Mouse (Mus musculus): ENCODE data around the gene Il1rl2. TPM values are rescaled to one million over a fixed set of nuclear protein-coding genes. Genes with fewer than 3 reads are reported as not detected.

Gene Il1rl2
- 0.64 and 1.2 TPM in 2 replicates for polyA plus RNA-seq (2016; fragmentation: Nextera tagmentation; extraction: Ambion mirVana)

DNA sequence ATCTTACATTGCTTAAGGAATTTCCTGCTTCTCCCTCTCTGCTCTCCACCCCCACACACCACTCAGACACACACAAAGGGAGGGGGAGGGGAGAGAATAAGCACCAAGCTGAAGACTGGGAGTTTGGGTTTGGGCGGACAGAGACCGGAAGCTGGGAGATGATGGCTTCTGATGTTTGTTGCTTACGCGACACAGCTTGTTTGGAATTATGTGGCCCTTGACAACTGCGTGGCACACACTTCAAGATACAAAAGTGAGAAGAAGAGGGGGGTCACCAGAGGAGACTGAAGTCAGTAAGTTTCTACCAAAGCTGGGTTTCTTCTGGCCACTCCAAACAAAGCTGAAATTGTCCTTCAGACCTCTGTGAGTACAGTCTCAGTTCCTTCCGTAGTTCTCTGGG, at the start of gene Il1rl2:
Gene Il1rl2, plus strand, starts transcription at position 154 of the 400 bp plus-strand sequence.
- DNase-seq (ENCODE audit: low spot score), result no peak

DNA sequence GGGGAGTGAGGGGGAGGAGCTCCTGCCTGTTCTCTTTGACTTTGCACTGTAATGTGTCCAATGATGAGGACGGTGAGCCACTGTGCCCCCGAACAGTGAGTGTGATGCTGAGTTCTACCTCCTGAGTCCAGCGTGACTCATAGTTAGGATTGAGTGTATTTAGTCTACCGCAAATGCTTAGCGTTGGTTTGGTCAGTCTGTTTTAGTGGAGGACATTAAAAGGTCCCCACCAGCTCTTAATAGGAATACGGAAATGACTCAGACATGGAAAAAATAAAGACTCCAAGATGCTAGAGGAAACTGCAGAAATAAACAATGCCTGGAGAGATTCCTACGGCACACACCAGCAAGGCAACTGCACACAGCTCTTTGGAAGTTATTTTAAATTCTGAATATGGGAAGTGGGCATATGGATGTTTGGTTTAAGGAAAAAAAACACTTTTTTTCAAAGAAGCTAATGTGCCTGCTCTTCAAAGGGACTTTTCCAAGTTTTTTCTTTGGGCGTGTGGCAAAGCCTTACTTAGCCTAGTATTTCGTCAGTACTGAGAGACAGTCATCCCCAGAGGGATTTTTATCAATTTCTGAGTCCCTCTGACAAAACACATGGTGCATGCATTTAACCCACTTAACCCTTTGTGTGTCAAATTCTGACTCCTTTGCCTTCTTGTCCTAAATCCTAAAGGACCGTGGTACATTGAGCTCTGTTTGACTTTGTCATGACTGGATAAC, 49.0 kb upstream of the Il1rl2 start:
- DNase-seq (ENCODE audit: low spot score), result no peak
- Histone ChIP-seq H3K9me3 (replicated peaks) (no peaks in the 10 kb centered on the region), H3K27ac (replicated peaks) (no peak overlapping the region), H3K27me3 (ENCODE audit: low read depth, poor library complexity, severe bottlenecking) (no peaks in the 10 kb centered on the region), H3K36me3 (no peaks in the 10 kb centered on the region), H3K4me1 (no peaks in the 10 kb centered on the region), H3K4me3 (no peak overlapping the region)
- WGBS, result 84% methylated on average over 10 of the region's 10 CpGs

More for the DNA sequence above, at the start of gene Il1rl2:
- 43% methylated on average over 6 of the region's 6 CpGs for WGBS
- H3K4me1 ChIP-seq, result peaks cover 21% of the 10 kb centered on the region
- no peaks in the 10 kb centered on the region for H3K9me3 ChIP-seq (replicated peaks)
- peaks cover 52% of the 10 kb centered on the region for H3K27me3 ChIP-seq (ENCODE audit: low read depth, poor library complexity, severe bottlenecking)
- no peak within 1 kb of the TSS for H3K27ac ChIP-seq (replicated peaks)
- peak within 1 kb of the TSS; percentile 55 for H3K4me3 ChIP-seq
- H3K36me3 ChIP-seq, result no peaks in the 10 kb centered on the region

DNA sequence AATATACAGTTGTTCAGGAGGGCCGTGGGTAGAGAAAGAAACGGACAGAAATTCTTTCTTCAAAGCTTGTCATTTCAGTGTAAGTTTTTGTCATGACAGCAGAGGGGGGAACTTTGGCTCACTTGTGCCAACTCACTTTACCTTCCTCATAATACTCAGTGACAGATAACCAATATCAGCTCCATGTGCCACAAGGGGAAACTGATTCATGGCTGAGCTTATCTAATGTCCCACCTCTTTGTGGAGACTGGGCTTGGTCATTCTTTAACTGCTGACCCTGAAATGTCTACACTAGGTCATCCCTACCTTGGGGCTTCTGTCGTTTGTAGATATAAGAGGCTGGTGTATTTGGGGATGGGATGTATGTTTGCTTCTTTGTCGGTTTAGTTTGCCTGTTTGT, 46.5 kb upstream of the Il1rl2 start:
- Histone ChIP-seq H3K9me3 (replicated peaks) (no peaks in the 10 kb centered on the region), H3K36me3 (no peaks in the 10 kb centered on the region), H3K27ac (replicated peaks) (no peak overlapping the region), H3K4me1 (no peaks in the 10 kb centered on the region), H3K4me3 (no peak overlapping the region), H3K27me3 (ENCODE audit: low read depth, poor library complexity, severe bottlenecking) (no peaks in the 10 kb centered on the region)
- 90% methylated on average over 4 of the region's 4 CpGs for WGBS
- no peak for DNase-seq (ENCODE audit: low spot score)

DNA sequence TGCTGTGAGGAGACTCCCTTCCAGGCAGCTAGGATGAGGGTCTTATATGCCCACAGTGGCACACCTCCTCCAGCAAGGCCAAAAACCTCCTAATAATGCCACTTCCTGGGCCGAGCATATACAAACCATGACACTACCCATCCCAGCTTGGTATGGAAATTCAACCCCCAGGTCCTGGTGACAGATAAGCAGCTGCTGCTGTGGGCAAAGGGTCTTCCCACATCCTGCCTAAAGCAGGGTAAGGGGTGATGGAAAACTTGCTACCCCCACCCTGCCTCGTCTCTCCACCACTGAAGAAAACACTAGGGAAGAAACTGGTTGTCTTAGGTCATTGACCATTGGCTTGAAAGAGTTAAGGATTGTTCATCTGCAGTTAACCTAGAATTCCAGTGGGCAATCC, 45.7 kb upstream of the Il1rl2 start:
- no peak overlapping the region for H3K4me3 ChIP-seq

DNA sequence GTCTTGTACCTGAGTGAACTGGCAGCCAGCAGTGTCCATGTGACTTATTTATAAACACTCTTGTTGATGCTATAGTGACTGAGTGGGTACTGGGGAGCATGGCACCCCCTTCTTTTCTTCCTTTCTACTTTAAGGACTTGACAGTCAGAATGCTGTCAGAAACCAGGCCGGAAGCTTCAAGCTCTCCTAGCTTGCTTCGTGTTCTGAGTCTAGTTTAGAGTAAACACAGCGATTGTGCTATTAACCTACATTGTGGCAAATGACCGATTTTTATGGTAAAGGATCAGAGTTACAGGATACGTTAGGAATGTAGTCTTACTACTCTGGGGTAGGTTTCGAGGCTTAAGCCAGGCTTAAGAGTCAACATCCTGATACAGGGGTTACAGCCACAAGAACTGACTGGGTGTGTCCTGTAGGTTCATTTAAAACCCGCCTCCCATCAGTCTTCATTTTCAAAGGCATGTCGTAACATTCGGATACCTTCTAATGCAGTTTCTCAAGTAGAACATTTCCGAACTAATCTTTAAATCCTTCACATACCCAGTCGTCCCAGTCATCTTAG, 45.1 kb upstream of the Il1rl2 start:
- H3K36me3 ChIP-seq, result no peaks in the 10 kb centered on the region
- WGBS, result 91% methylated on average over 11 of the region's 11 CpGs

More for the DNA sequence above, 45.7 kb upstream of the Il1rl2 start:
- Histone ChIP-seq H3K9me3 (replicated peaks) (no peaks in the 10 kb centered on the region), H3K27ac (replicated peaks) (no peak overlapping the region), H3K36me3 (no peaks in the 10 kb centered on the region), H3K4me1 (no peaks in the 10 kb centered on the region), H3K27me3 (ENCODE audit: low read depth, poor library complexity, severe bottlenecking) (no peaks in the 10 kb centered on the region)
- DNase-seq (ENCODE audit: low spot score), result no peak
- WGBS, result 82% methylated on average over 2 of the region's 2 CpGs

DNA sequence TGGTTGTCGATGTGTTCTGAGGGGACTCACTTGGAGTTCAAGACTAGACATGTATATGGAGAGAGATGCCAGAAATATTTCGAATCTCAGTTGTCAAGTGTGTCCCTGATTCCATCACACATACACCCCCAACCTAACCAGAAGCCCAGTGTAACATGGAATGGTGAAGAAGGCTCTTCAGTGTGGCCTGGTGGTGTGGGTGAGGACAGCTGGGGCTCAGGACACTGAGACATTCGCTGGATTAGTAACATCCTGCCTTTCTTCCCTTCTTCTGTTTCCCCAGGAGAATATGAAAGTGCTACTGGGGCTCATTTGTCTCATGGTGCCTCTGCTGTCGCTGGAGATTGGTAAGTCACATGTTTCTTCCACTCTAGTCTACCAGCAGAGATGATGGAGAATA, 42.5 kb upstream of the Il1rl2 start:
- H3K27ac ChIP-seq (replicated peaks), result no peak overlapping the region
- no peak overlapping the region for H3K4me3 ChIP-seq
- no peaks in the 10 kb centered on the region for H3K4me1 ChIP-seq
- DNase-seq (ENCODE audit: low spot score), result no peak
- H3K9me3 ChIP-seq (replicated peaks), result no peaks in the 10 kb centered on the region
- H3K27me3 ChIP-seq (ENCODE audit: low read depth, poor library complexity, severe bottlenecking), result no peaks in the 10 kb centered on the region
- WGBS, result 76% methylated on average over 4 of the region's 4 CpGs
- no peaks in the 10 kb centered on the region for H3K36me3 ChIP-seq

More for the DNA sequence above, 45.1 kb upstream of the Il1rl2 start:
- H3K4me3 ChIP-seq, result no peak overlapping the region
- no peaks in the 10 kb centered on the region for H3K27me3 ChIP-seq (ENCODE audit: low read depth, poor library complexity, severe bottlenecking)
- H3K4me1 ChIP-seq, result no peaks in the 10 kb centered on the region
- no peak for DNase-seq (ENCODE audit: low spot score)
- no peak overlapping the region for H3K27ac ChIP-seq (replicated peaks)
- no peaks in the 10 kb centered on the region for H3K9me3 ChIP-seq (replicated peaks)

DNA sequence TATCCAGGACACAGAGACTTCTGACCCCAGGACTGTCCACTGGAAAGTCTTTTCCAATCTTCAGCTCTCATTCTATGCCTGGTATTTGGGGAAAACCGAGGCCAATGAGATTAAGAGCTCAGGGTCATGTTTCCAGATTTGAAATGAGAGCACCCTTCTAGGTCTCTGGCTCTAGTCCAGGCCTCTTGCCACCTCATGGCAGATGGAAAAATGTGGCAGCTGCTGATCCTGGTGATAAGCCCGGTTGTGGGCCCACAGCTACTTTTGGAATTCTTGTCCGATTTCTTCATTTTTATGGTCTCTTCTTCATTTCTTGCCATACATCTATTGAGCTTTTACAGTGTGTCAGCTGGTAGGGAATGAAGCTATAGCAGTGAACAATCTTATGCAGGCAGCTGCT, 42.0 kb upstream of the Il1rl2 start:
- Histone ChIP-seq H3K36me3 (no peaks in the 10 kb centered on the region), H3K4me1 (no peaks in the 10 kb centered on the region), H3K27me3 (ENCODE audit: low read depth, poor library complexity, severe bottlenecking) (no peaks in the 10 kb centered on the region), H3K27ac (replicated peaks) (no peak overlapping the region), H3K4me3 (no peak overlapping the region), H3K9me3 (replicated peaks) (no peaks in the 10 kb centered on the region)
- DNase-seq (ENCODE audit: low spot score), result no peak
- WGBS, result 88% methylated on average over 3 of the region's 3 CpGs

DNA sequence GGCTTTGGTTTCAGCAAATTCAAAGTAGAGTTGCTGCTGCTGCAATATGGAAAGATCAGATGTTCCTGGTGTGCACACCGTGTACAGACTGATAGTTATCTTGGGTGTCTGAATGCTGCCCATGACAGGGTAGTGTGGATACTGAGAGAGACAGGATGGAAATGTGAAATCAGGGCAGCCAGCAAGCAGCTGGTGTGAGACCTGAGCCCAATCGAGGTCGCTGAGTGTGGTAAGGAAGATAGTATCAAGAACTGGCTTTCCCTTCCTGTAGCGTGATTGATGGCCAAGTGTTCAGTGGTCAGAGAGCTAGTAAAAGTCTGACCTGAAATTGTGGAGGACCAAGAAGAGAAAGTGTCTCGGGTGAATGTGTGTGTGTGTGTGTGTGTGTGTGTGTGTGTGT, 40.4 kb upstream of the Il1rl2 start:
- Histone ChIP-seq H3K4me1 (no peaks in the 10 kb centered on the region), H3K27me3 (ENCODE audit: low read depth, poor library complexity, severe bottlenecking) (no peaks in the 10 kb centered on the region), H3K4me3 (no peak overlapping the region), H3K36me3 (no peaks in the 10 kb centered on the region), H3K27ac (replicated peaks) (no peak overlapping the region), H3K9me3 (replicated peaks) (no peaks in the 10 kb centered on the region)
- no peak for DNase-seq (ENCODE audit: low spot score)
- WGBS, result 78% methylated on average over 5 of the region's 5 CpGs

DNA sequence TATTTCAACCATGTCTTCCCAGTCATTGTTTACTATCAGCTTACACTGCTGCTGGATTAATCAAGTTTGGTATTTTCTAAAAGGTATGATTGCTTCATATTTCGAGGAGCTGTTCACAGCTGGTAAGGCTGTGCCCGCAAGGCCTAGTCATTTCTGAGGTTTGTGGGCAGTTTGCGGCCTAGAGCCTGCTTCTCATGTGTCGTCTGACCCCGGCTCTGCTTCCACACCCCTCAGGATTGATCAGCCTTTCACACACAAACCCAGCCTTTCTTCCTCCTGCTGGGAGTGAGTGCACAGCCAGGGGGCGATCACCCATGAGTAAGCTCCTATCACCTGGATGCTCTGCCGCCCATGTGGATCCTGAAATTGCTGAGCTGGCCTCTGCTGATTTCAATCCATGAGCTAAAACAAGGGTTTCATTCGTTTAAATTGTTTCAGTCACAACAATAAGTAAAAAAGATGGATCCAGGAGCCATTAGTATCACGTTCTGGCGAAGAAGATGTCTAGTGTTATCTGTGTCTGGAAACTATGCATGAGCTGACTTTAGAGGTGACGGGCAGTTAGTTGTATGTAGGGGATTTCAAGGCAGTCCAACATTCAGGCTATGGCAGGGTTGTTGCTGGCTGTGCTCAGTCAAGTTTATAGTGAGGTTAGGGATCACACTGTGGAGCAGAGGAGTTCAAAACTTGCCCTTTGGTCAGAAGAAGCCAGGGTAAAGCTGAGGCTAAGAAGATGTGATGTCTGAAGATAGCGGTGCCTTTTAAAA, 33.7 kb upstream of the Il1rl2 start:
- no peaks in the 10 kb centered on the region for H3K9me3 ChIP-seq (replicated peaks)
- H3K4me3 ChIP-seq, result no peak overlapping the region
- WGBS, result 71% methylated on average over 12 of the region's 12 CpGs
- H3K27me3 ChIP-seq (ENCODE audit: low read depth, poor library complexity, severe bottlenecking), result no peaks in the 10 kb centered on the region
- no peak overlapping the region for H3K27ac ChIP-seq (replicated peaks)
- H3K36me3 ChIP-seq, result no peaks in the 10 kb centered on the region
- no peaks in the 10 kb centered on the region for H3K4me1 ChIP-seq
- DNase-seq (ENCODE audit: low spot score), result no peak

DNA sequence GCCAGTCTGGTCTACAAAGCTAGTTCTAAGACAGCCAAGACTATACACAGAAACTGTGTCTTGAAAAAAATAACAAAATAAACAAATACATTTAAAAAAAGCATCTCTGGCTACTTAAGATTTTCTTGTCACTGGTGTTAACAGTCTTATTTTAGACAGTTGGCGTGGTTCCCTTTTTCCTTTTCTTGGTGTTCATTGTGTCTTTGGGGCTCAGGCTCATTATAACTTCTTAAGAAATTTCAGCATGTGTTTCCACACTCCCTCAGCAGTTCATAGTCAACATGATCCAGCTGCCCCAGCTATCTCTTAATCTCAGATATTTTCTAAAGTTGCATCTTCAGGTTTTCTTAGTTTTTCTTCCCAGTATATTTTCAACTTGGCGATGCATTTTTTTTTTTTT, 32.2 kb upstream of the Il1rl2 start:
- DNase-seq (ENCODE audit: low spot score), result no peak
- WGBS, result 95% methylated on average over 2 of the region's 2 CpGs
- no peak overlapping the region for H3K4me3 ChIP-seq

DNA sequence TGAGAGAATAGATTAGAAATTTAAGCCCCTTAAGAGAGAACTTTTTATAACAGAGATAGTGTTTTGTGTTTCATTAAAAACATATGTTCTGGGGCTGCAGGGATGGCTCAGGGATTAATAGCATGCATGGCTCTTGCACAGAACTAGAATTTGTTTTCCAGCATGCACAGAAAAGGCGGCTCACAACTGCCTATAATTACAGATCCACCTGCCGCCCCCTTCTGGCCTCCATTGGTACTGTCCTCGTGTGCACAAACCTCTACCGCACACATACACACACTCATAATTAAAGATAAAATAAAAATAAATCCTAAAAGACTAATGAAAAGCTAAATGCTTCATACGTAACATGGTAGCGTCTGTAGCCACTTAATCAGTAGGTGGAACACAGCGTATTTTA, 30.5 kb upstream of the Il1rl2 start:
- WGBS, result 96% methylated on average over 7 of the region's 7 CpGs
- no peak for DNase-seq (ENCODE audit: low spot score)
- Histone ChIP-seq H3K4me1 (no peaks in the 10 kb centered on the region), H3K27me3 (ENCODE audit: low read depth, poor library complexity, severe bottlenecking) (no peaks in the 10 kb centered on the region), H3K27ac (replicated peaks) (no peak overlapping the region), H3K9me3 (replicated peaks) (no peaks in the 10 kb centered on the region), H3K4me3 (no peak overlapping the region), H3K36me3 (no peaks in the 10 kb centered on the region)

More for the DNA sequence above, 32.2 kb upstream of the Il1rl2 start:
- H3K36me3 ChIP-seq, result no peaks in the 10 kb centered on the region
- H3K9me3 ChIP-seq (replicated peaks), result no peaks in the 10 kb centered on the region
- H3K4me1 ChIP-seq, result no peaks in the 10 kb centered on the region
- H3K27ac ChIP-seq (replicated peaks), result no peak overlapping the region
- H3K27me3 ChIP-seq (ENCODE audit: low read depth, poor library complexity, severe bottlenecking), result no peaks in the 10 kb centered on the region

DNA sequence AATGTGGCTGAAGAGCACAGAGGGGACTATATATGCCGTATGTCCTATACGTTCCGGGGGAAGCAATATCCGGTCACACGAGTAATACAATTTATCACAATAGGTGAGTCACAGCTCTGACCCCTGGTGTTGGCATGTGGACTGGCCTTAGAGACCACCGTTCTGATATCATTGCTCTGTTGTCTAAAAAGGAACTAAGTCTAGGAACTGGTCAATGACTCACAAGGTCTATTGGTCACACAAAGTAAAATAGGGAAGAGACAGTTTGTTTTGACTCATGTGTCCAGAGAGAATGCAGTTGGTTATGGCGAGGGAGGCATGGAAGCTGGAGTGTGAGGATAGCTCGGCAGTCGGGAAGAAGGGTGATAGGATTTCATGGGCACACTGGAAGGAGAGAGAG, 29.6 kb upstream of the Il1rl2 start:
- no peak for DNase-seq (ENCODE audit: low spot score)
- Histone ChIP-seq H3K4me1 (no peaks in the 10 kb centered on the region), H3K27me3 (ENCODE audit: low read depth, poor library complexity, severe bottlenecking) (no peaks in the 10 kb centered on the region), H3K27ac (replicated peaks) (no peak overlapping the region), H3K4me3 (no peak overlapping the region), H3K36me3 (no peaks in the 10 kb centered on the region), H3K9me3 (replicated peaks) (no peaks in the 10 kb centered on the region)
- WGBS, result 86% methylated on average over 9 of the region's 9 CpGs

DNA sequence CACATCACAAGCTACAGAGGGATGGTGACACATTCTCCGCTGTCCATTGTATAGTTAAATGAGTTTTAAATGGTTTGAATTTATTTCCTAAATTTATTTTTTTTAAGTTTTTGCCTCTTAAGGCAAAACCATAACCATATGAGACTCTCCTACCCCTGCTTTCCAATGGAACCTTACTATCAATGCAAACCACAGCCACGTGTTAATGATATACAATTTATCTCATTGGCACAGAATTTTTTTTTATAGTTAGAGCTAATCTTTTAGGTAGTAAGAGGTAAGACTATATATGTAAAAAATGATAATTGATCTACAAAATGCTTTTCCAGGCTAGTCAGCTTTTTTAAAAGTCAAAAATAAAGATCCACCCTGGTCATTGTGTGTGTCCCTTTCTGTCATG, 26.4 kb upstream of the Il1rl2 start:
- Histone ChIP-seq H3K27me3 (ENCODE audit: low read depth, poor library complexity, severe bottlenecking) (no peaks in the 10 kb centered on the region), H3K27ac (replicated peaks) (no peak overlapping the region), H3K4me3 (no peak overlapping the region)

More for the DNA sequence above, 26.4 kb upstream of the Il1rl2 start:
- DNase-seq (ENCODE audit: low spot score), result no peak
- Histone ChIP-seq H3K4me1 (no peaks in the 10 kb centered on the region), H3K36me3 (no peaks in the 10 kb centered on the region), H3K9me3 (replicated peaks) (no peaks in the 10 kb centered on the region)
- 92% methylated on average over 2 of the region's 2 CpGs for WGBS

All from midbrain, embryonic 10.5 days (tissue).